Mouse (Mus musculus): ENCODE measurements around the gene Psmg3. TPM values are rescaled to one million over a fixed set of nuclear protein-coding genes. Genes with fewer than 3 reads are reported as not detected.

Gene Psmg3
- 57.7 TPM for polyA plus RNA-seq (2012; fragmentation: generic; extraction: Trizol)

- Histone ChIP-seq H3K79me2 (ENCODE audit: control insufficient read depth, insufficient read depth) (peaks cover 14% of the 10 kb centered on the region), H3ac (ENCODE audit: control insufficient read depth, insufficient read length) (peak within 1 kb of the TSS; percentile 45), H3K36me3 (ENCODE audit: control insufficient read depth, insufficient read depth) (peaks cover 8% of the 10 kb centered on the region), H3K4me2 (ENCODE audit: low read depth) (peak within 1 kb of the TSS; percentile 87), H3K27me3 (ENCODE audit: control insufficient read depth, insufficient read depth, insufficient read length) (no peaks in the 10 kb centered on the region), H3K4me3 (peak within 1 kb of the TSS; percentile 88)
- TF ChIP-seq REST (IDR thresholded peaks at IDR 0.05; ENCODE audit: insufficient read depth, insufficient read length) = no peak
- peak in 1 of 3 experiments; percentile 33 for TF ChIP-seq MYOG (IDR thresholded peaks at IDR 0.05; ENCODE audit: control insufficient read depth in 1 of 3, insufficient read depth in 1 of 3, insufficient read length in 2 of 3, low read depth in 2 of 3)
- no peak for TF ChIP-seq TCF12 (IDR thresholded peaks at IDR 0.05; ENCODE audit: insufficient read depth, poor library complexity, severe bottlenecking)
- no peak for TF ChIP-seq MYOD1 (IDR thresholded peaks at IDR 0.05; ENCODE audit: control insufficient read depth in 1 of 3, insufficient read length in 2 of 3, low read depth in 2 of 3)
- TF ChIP-seq POLR2AphosphoS2 (IDR thresholded peaks at IDR 0.05; ENCODE audit: insufficient read length, low read depth) = peak; percentile 69
- TF ChIP-seq USF1 (IDR thresholded peaks at IDR 0.05; ENCODE audit: low read depth) = no peak
- TF ChIP-seq POLR2A (IDR thresholded peaks at IDR 0.05; ENCODE audit: insufficient read length, low read depth) = peak; percentile 74
- no peak for TF ChIP-seq TCF3 (IDR thresholded peaks at IDR 0.05; ENCODE audit: insufficient read length, low read depth)
- no peak for TF ChIP-seq CEBPB (IDR thresholded peaks at IDR 0.05; ENCODE audit: insufficient read depth, poor library complexity, severe bottlenecking)
- peak; percentile 20 for TF ChIP-seq E2F4 (IDR thresholded peaks at IDR 0.05; ENCODE audit: insufficient read depth)
- no peak for TF ChIP-seq MAX (IDR thresholded peaks at IDR 0.05; ENCODE audit: low read depth)
- TF ChIP-seq SRF (IDR thresholded peaks at IDR 0.05; ENCODE audit: control insufficient read depth, insufficient read length, low read depth) = no peak
These were observed at the start of gene Psmg3, which contains the start of gene Gm26938 for GRCm38 (mm10) chr5:139826357-139827055. TSS of gene Psmg3 (minus strand) at chr5:139826885. TSS of gene Gm26938 (minus strand) at chr5:139826407.

- no peak for TF ChIP-seq POLR2AphosphoS2 (IDR thresholded peaks at IDR 0.05; ENCODE audit: insufficient read length, low read depth)
- TF ChIP-seq CEBPB (IDR thresholded peaks at IDR 0.05; ENCODE audit: insufficient read depth, poor library complexity, severe bottlenecking) = no peak
- TF ChIP-seq TCF12 (IDR thresholded peaks at IDR 0.05; ENCODE audit: insufficient read depth, poor library complexity, severe bottlenecking) = no peak
- TF ChIP-seq E2F4 (IDR thresholded peaks at IDR 0.05; ENCODE audit: insufficient read depth) = no peak
- TF ChIP-seq USF1 (IDR thresholded peaks at IDR 0.05; ENCODE audit: low read depth) = no peak
- TF ChIP-seq MYOD1 (IDR thresholded peaks at IDR 0.05; ENCODE audit: control insufficient read depth in 1 of 3, insufficient read length in 2 of 3, low read depth in 2 of 3) = no peak
- TF ChIP-seq REST (IDR thresholded peaks at IDR 0.05; ENCODE audit: insufficient read depth, insufficient read length) = no peak
- no peak for TF ChIP-seq POLR2A (IDR thresholded peaks at IDR 0.05; ENCODE audit: insufficient read length, low read depth)
- no peak for TF ChIP-seq TCF3 (IDR thresholded peaks at IDR 0.05; ENCODE audit: insufficient read length, low read depth)
- TF ChIP-seq SRF (IDR thresholded peaks at IDR 0.05; ENCODE audit: control insufficient read depth, insufficient read length, low read depth) = no peak
- TF ChIP-seq MYOG (IDR thresholded peaks at IDR 0.05; ENCODE audit: control insufficient read depth in 1 of 3, insufficient read depth in 1 of 3, insufficient read length in 2 of 3, low read depth in 2 of 3) = no peak
- TF ChIP-seq MAX (IDR thresholded peaks at IDR 0.05; ENCODE audit: low read depth) = no peak
- Histone ChIP-seq H3K79me2 (ENCODE audit: control insufficient read depth, insufficient read depth) (no peaks in the 10 kb centered on the region), H3K27me3 (ENCODE audit: control insufficient read depth, insufficient read depth, insufficient read length) (peaks cover 7% of the 10 kb centered on the region)
These were observed 44.8 kb upstream of the Psmg3 start for GRCm38 (mm10) chr5:139871526-139871925.

GRCm38 (mm10) chr5:139870886-139871285, 44.2 kb upstream of the Psmg3 start:
- no peak overlapping the region for H3K4me3 ChIP-seq
- no peaks in the 10 kb centered on the region for H3K36me3 ChIP-seq (ENCODE audit: control insufficient read depth, insufficient read depth)
- no peaks in the 10 kb centered on the region for H3K79me2 ChIP-seq (ENCODE audit: control insufficient read depth, insufficient read depth)
- TF ChIP-seq MAX (IDR thresholded peaks at IDR 0.05; ENCODE audit: low read depth) (no peak), SRF (IDR thresholded peaks at IDR 0.05; ENCODE audit: control insufficient read depth, insufficient read length, low read depth) (no peak), POLR2AphosphoS2 (IDR thresholded peaks at IDR 0.05; ENCODE audit: insufficient read length, low read depth) (no peak), MYOG (IDR thresholded peaks at IDR 0.05; ENCODE audit: control insufficient read depth in 1 of 3, insufficient read depth in 1 of 3, insufficient read length in 2 of 3, low read depth in 2 of 3) (no peak), USF1 (IDR thresholded peaks at IDR 0.05; ENCODE audit: low read depth) (no peak)
- H3ac ChIP-seq (ENCODE audit: control insufficient read depth, insufficient read length) = no peak overlapping the region
- peaks cover 7% of the 10 kb centered on the region for H3K27me3 ChIP-seq (ENCODE audit: control insufficient read depth, insufficient read depth, insufficient read length)
- H3K4me2 ChIP-seq (ENCODE audit: low read depth) = no peak overlapping the region

More at GRCm38 (mm10) chr5:139871526-139871925, 44.8 kb upstream of the Psmg3 start:
- no peak overlapping the region for H3K4me2 ChIP-seq (ENCODE audit: low read depth)
- H3K36me3 ChIP-seq (ENCODE audit: control insufficient read depth, insufficient read depth) = no peaks in the 10 kb centered on the region
- no peak overlapping the region for H3K4me3 ChIP-seq
- H3ac ChIP-seq (ENCODE audit: control insufficient read depth, insufficient read length) = no peak overlapping the region

- TF ChIP-seq TCF12 (IDR thresholded peaks at IDR 0.05; ENCODE audit: insufficient read depth, poor library complexity, severe bottlenecking) (no peak), USF1 (IDR thresholded peaks at IDR 0.05; ENCODE audit: low read depth) (no peak), REST (IDR thresholded peaks at IDR 0.05; ENCODE audit: insufficient read depth, insufficient read length) (no peak), MYOG (IDR thresholded peaks at IDR 0.05; ENCODE audit: control insufficient read depth in 1 of 3, insufficient read depth in 1 of 3, insufficient read length in 2 of 3, low read depth in 2 of 3) (no peak), CEBPB (IDR thresholded peaks at IDR 0.05; ENCODE audit: insufficient read depth, poor library complexity, severe bottlenecking) (no peak), POLR2A (IDR thresholded peaks at IDR 0.05; ENCODE audit: insufficient read length, low read depth) (no peak), SRF (IDR thresholded peaks at IDR 0.05; ENCODE audit: control insufficient read depth, insufficient read length, low read depth) (no peak), MYOD1 (IDR thresholded peaks at IDR 0.05; ENCODE audit: control insufficient read depth in 1 of 3, insufficient read length in 2 of 3, low read depth in 2 of 3) (no peak), TCF3 (IDR thresholded peaks at IDR 0.05; ENCODE audit: insufficient read length, low read depth) (no peak), POLR2AphosphoS2 (IDR thresholded peaks at IDR 0.05; ENCODE audit: insufficient read length, low read depth) (no peak), E2F4 (IDR thresholded peaks at IDR 0.05; ENCODE audit: insufficient read depth) (no peak)
- Histone ChIP-seq H3K4me2 (ENCODE audit: low read depth) (no peak overlapping the region), H3K79me2 (ENCODE audit: control insufficient read depth, insufficient read depth) (no peaks in the 10 kb centered on the region), H3K4me3 (no peak overlapping the region), H3K36me3 (ENCODE audit: control insufficient read depth, insufficient read depth) (no peaks in the 10 kb centered on the region), H3ac (ENCODE audit: control insufficient read depth, insufficient read length) (no peak overlapping the region), H3K27me3 (ENCODE audit: control insufficient read depth, insufficient read depth, insufficient read length) (peaks cover 4% of the 10 kb centered on the region)
These were observed 36.1 kb upstream of the Psmg3 start for GRCm38 (mm10) chr5:139862759-139863158.
